9 mouse cellular contexts compared by ENCODE assay signal in genomic region chr12:119470260-119470659, GRCm38 (mm10).
DNase-seq lines count a peak whose midpoint lies in the region; ATAC-seq and TF ChIP-seq lines count a peak whose summit lies in the region.
"Had no signal": no experiment of that assay in that cellular context is flagged by ENCODE, and none has a peak within 500 bp of the region (broad histone marks: within the 10 kb centered on the region; RNA-seq: fewer than 3 reads in every experiment).

No protein-coding gene starts in this region.

- ATAC-seq in forebrain, embryonic 11.5 days (replicated peaks; ENCODE audit: low FRiP score): peak; percentile 70
- no peak; the same call in 1 of the 2 replicates for ATAC-seq in stomach, postnatal 0 days (ENCODE audit: low FRiP score, low TSS enrichment)

- DNase-seq in forebrain, embryonic 11.5 days (ENCODE audit: low spot score): no peak
- DNase-seq in forebrain, embryonic 10.5 days (ENCODE audit: extremely low spot score, low spot score): no peak
- DNase-seq in thymus, postnatal 25 days: peak; percentile 1
- DNase-seq in thymus, postnatal 4 days: no peak
- peak; percentile 31 for DNase-seq in kidney, adult 9 months
- DNase-seq in stomach, postnatal 0 days (ENCODE audit: low spot score): no peak
- DNase-seq in urinary bladder, adult 18-20 months (ENCODE audit: low spot score in 2 of 2): no peak
- DNase-seq in right cerebral cortex, adult 18-20 months: no peak

- no peak overlapping the region for H3K4me2 ChIP-seq in forebrain, embryonic 11.5 days (ENCODE audit: low read depth, low read length, severe bottlenecking)
- no peak overlapping the region for H3K4me2 ChIP-seq in stomach, postnatal 0 days (replicated peaks; ENCODE audit: low read depth)
- H3K4me2 ChIP-seq: embryonic facial prominence, embryonic 13.5 days had no signal

- no peak for TF ChIP-seq EP300 in stomach, postnatal 0 days (optimal IDR thresholded peaks at IDR 0.05)

- no peak overlapping the region for H3K4me3 ChIP-seq in forebrain, embryonic 11.5 days (ENCODE audit: low read depth, low read length)
- H3K4me3 ChIP-seq in forebrain, embryonic 10.5 days: no peak overlapping the region
- H3K4me3 ChIP-seq in stomach, postnatal 0 days (ENCODE audit: low read depth, low read length): no peak overlapping the region
- H3K4me3 ChIP-seq: embryonic facial prominence, embryonic 13.5 days had no signal

- no peaks in the 10 kb centered on the region for H3K4me1 ChIP-seq in forebrain, embryonic 11.5 days (replicated peaks; ENCODE audit: control insufficient read depth, insufficient read depth, low read length)
- no peaks in the 10 kb centered on the region for H3K4me1 ChIP-seq in forebrain, embryonic 10.5 days
- no peaks in the 10 kb centered on the region for H3K4me1 ChIP-seq in stomach, postnatal 0 days (replicated peaks; ENCODE audit: control insufficient read depth, insufficient read depth)
- H3K4me1 ChIP-seq: embryonic facial prominence, embryonic 13.5 days had no signal

- H3K36me3 ChIP-seq in forebrain, embryonic 11.5 days (ENCODE audit: control insufficient read depth, insufficient read depth, low read length): no peaks in the 10 kb centered on the region
- H3K36me3 ChIP-seq in forebrain, embryonic 10.5 days (replicated peaks): no peaks in the 10 kb centered on the region
- H3K36me3 ChIP-seq in stomach, postnatal 0 days (ENCODE audit: control insufficient read depth, insufficient read depth, low read length): no peaks in the 10 kb centered on the region
- H3K36me3 ChIP-seq: embryonic facial prominence, embryonic 13.5 days had no signal

- H3K9ac ChIP-seq in forebrain, embryonic 11.5 days (ENCODE audit: low read length): no peak overlapping the region
- H3K9ac ChIP-seq in stomach, postnatal 0 days (ENCODE audit: low read length): no peak overlapping the region
- H3K9ac ChIP-seq: embryonic facial prominence, embryonic 13.5 days had no signal

- no peaks in the 10 kb centered on the region for H3K9me3 ChIP-seq in forebrain, embryonic 11.5 days (ENCODE audit: control insufficient read depth, low read length)
- H3K9me3 ChIP-seq in forebrain, embryonic 10.5 days: no peaks in the 10 kb centered on the region
- H3K9me3 ChIP-seq in stomach, postnatal 0 days (ENCODE audit: control insufficient read depth, low read length): no peaks in the 10 kb centered on the region
- H3K9me3 ChIP-seq: embryonic facial prominence, embryonic 13.5 days had no signal

- H3K27me3 ChIP-seq in forebrain, embryonic 11.5 days (ENCODE audit: control insufficient read depth, insufficient read depth, low read length): no peaks in the 10 kb centered on the region
- H3K27me3 ChIP-seq in forebrain, embryonic 10.5 days (ENCODE audit: poor library complexity, severe bottlenecking): no peaks in the 10 kb centered on the region
- no peaks in the 10 kb centered on the region for H3K27me3 ChIP-seq in stomach, postnatal 0 days (ENCODE audit: control insufficient read depth, insufficient read depth, low read length)
- H3K27me3 ChIP-seq: embryonic facial prominence, embryonic 13.5 days had no signal

- peak; percentile 65 for TF ChIP-seq CTCF in stomach, postnatal 0 days (IDR thresholded peaks at IDR 0.05; ENCODE audit: low read depth)

- no peak overlapping the region for H3K27ac ChIP-seq in forebrain, embryonic 11.5 days (ENCODE audit: low read depth, low read length)
- H3K27ac ChIP-seq in forebrain, embryonic 10.5 days: no peak overlapping the region
- H3K27ac ChIP-seq in stomach, postnatal 0 days (replicated peaks): no peak overlapping the region
- H3K27ac ChIP-seq: embryonic facial prominence, embryonic 13.5 days had no signal

Comparison
In these comparisons a context has a peak if more than half of its experiments do, and no peak if none do; other contexts are left out.
1. DNase-seq: peak in thymus, postnatal 25 days (single experiment) and kidney, adult 9 months (single experiment); none in forebrain, embryonic 11.5 days (single experiment), forebrain, embryonic 10.5 days (single experiment), thymus, postnatal 4 days (single experiment), stomach, postnatal 0 days (single experiment), urinary bladder, adult 18-20 months (0 of 2) and right cerebral cortex, adult 18-20 months (single experiment).